Mouse (Mus musculus): ENCODE measurements at regions not wholly inside any gene's neighbourhood (a gene's known extent, or its start where the extent isn't known, plus 50 kb on each side); places are given as distances from the start of the nearest gene placed in this dataset.

DNA sequence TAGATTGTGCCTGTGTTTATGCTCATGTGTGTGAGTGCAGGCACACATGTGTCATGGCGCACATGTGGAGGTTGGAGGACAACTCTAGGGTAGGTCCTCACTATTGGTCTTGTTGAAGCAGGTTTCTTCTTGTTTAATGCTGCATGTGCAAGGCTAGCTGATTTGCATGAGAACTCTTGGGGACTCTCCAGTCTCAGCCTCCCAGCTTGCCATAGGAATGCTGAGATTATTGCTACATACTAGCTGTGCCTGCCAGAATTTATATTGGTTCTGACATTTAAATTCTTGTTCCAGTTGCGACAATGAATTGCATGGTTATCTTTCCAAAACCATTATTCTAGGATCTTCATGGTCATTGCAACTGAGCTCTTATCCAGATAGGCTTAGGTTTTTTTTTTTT lies 1168.5 kb downstream of the Sorcs3 start:
- Histone ChIP-seq H3K4me2 (ENCODE audit: low read depth, low read length) (no peak overlapping the region), H3K4me3 (ENCODE audit: low read length) (no peak overlapping the region), H3K27ac (ENCODE audit: low read length) (no peak overlapping the region), H3K9me3 (ENCODE audit: control insufficient read depth, low read length) (no peaks in the 10 kb centered on the region), H3K9ac (ENCODE audit: low read depth, low read length) (no peak overlapping the region), H3K27me3 (replicated peaks; ENCODE audit: control insufficient read depth, insufficient read depth, low read length) (no peaks in the 10 kb centered on the region), H3K4me1 (ENCODE audit: control insufficient read depth, insufficient read depth, low read length) (no peaks in the 10 kb centered on the region), H3K36me3 (ENCODE audit: control insufficient read depth, insufficient read depth, low read length) (no peaks in the 10 kb centered on the region)
- ATAC-seq = no peak
- 91% methylated on average over 2 of the region's 2 CpGs for WGBS

DNA sequence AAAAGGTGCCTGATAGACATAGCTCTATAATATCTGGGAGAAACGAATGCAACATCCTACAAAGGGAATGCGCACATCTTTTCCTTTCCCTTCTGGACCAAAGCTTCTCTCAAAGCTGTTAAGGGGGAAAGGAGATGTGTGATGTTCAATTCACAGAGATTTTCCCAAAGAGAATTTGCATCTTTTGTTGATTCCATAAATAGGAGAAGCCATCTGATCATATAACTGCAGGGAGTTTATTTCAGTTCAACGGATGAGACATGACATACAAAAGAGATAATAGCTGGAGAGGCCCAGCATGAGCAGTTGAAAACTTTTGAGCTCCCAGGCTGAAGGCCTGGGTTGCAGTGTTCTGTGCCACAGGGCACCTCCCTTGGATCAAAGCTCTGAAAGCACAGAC lies 1169.1 kb downstream of the Sorcs3 start:
- H3K27ac ChIP-seq (ENCODE audit: low read length) = no peak overlapping the region
- no peaks in the 10 kb centered on the region for H3K4me1 ChIP-seq (ENCODE audit: control insufficient read depth, insufficient read depth, low read length)
- ATAC-seq = no peak
- H3K9ac ChIP-seq (ENCODE audit: low read depth, low read length) = no peak overlapping the region
- WGBS = 91% methylated on average over 3 of the region's 3 CpGs
- H3K4me2 ChIP-seq (ENCODE audit: low read depth, low read length) = no peak overlapping the region
- no peaks in the 10 kb centered on the region for H3K27me3 ChIP-seq (replicated peaks; ENCODE audit: control insufficient read depth, insufficient read depth, low read length)
- no peak overlapping the region for H3K4me3 ChIP-seq (ENCODE audit: low read length)
- no peaks in the 10 kb centered on the region for H3K36me3 ChIP-seq (ENCODE audit: control insufficient read depth, insufficient read depth, low read length)
- no peaks in the 10 kb centered on the region for H3K9me3 ChIP-seq (ENCODE audit: control insufficient read depth, low read length)

DNA sequence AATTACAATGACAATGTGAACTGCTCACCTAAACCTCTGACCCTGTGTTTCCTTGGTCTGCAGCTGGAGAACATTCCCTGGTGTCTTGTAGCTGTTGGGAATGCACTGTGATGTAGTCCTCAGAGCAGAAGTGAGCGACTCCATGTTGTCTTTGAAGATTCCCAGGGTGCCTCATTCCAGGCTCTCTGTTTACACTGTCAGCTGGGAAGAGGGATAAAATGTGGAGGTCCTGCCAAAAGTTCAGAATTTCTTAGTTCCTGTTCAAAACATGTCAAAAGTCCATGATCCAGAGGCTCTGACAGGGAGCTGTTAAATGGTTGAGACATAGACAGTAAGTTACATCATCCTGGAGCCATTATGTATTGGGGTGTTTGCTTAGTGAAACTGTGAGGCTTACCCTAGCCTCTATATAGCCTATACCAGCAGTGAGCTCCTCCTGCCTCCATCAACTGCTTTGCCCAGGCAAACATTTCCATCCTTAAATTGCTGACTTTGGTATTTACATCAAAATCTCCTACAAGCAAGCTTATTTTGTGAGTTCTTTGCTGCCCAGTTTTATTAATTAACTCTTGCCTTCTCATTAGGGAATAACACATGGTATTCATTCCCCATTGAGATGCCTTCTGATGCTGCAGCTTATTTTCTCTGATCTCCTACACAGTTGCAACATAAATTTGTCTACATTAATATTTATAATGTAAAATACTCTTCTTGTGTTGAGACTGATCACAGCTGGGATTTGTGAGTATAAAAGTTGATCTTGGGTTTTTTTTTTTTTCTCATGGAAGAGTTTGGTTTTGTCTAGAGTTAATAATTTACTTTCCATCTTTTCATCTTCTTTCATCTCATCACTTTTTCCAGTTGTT lies 1170.2 kb downstream of the Sorcs3 start:
- H3K27me3 ChIP-seq (replicated peaks; ENCODE audit: control insufficient read depth, insufficient read depth, low read length) = no peaks in the 10 kb centered on the region
- H3K9ac ChIP-seq (ENCODE audit: low read depth, low read length) = no peak overlapping the region
- no peak overlapping the region for H3K4me3 ChIP-seq (ENCODE audit: low read length)
- ATAC-seq = no peak
- no peak overlapping the region for H3K27ac ChIP-seq (ENCODE audit: low read length)
- 48% methylated on average over 1 of the region's 1 CpGs for WGBS
- H3K4me2 ChIP-seq (ENCODE audit: low read depth, low read length) = no peak overlapping the region
- H3K4me1 ChIP-seq (ENCODE audit: control insufficient read depth, insufficient read depth, low read length) = no peaks in the 10 kb centered on the region
- no peaks in the 10 kb centered on the region for H3K9me3 ChIP-seq (ENCODE audit: control insufficient read depth, low read length)
- H3K36me3 ChIP-seq (ENCODE audit: control insufficient read depth, insufficient read depth, low read length) = no peaks in the 10 kb centered on the region

DNA sequence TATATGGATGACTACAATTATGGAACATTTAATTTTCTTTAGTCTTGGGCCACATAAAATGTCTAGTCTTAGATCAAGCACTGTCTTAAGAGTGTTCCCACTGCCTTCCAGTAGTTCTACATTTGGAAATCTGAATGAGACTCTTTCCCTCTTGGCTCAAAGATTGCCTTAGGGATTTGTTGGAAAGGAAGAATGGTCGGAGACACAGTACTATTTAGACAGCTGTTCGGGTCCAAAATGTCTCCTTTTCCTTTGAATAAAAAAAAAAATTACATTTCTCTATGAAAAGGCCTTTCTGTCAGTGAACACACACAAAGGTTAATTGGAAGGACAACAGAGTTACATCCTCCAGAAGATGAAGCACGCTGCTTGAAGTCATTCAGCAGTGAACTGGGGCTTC lies 1173.8 kb downstream of the Sorcs3 start:
- Histone ChIP-seq H3K27me3 (replicated peaks; ENCODE audit: control insufficient read depth, insufficient read depth, low read length) (no peaks in the 10 kb centered on the region), H3K4me1 (ENCODE audit: control insufficient read depth, insufficient read depth, low read length) (no peaks in the 10 kb centered on the region), H3K36me3 (ENCODE audit: control insufficient read depth, insufficient read depth, low read length) (no peaks in the 10 kb centered on the region), H3K27ac (ENCODE audit: low read length) (no peak overlapping the region), H3K9me3 (ENCODE audit: control insufficient read depth, low read length) (no peaks in the 10 kb centered on the region), H3K9ac (ENCODE audit: low read depth, low read length) (no peak overlapping the region), H3K4me2 (ENCODE audit: low read depth, low read length) (no peak overlapping the region), H3K4me3 (ENCODE audit: low read length) (no peak overlapping the region)
- no peak for ATAC-seq
- 73% methylated on average over 3 of the region's 3 CpGs for WGBS

DNA sequence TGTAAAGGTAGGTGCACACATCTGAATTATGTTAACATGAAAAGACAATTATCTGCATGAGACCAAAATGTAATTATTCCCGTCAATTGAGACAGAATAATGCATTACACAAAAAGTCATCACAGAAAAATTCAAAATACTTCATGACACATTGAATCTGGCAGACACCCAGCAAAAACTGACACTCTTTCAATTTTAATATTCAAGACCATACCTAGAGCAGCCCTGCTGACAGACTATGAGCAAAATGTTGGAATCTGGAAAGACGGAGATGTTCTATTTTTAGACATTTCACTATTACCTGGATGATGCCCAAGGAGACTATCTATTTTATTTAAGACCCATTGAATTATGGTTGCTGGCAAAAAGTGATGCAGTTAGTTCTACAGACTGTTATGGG lies 1190.4 kb downstream of the Sorcs3 start:
- 79% methylated on average over 2 of the region's 2 CpGs for WGBS
- no peak overlapping the region for H3K9ac ChIP-seq (ENCODE audit: low read depth, low read length)
- H3K4me1 ChIP-seq (ENCODE audit: control insufficient read depth, insufficient read depth, low read length) = no peaks in the 10 kb centered on the region
- H3K4me3 ChIP-seq (ENCODE audit: low read length) = no peak overlapping the region
- no peaks in the 10 kb centered on the region for H3K9me3 ChIP-seq (ENCODE audit: control insufficient read depth, low read length)
- ATAC-seq = no peak
- no peaks in the 10 kb centered on the region for H3K36me3 ChIP-seq (ENCODE audit: control insufficient read depth, insufficient read depth, low read length)
- no peak overlapping the region for H3K27ac ChIP-seq (ENCODE audit: low read length)
- no peaks in the 10 kb centered on the region for H3K27me3 ChIP-seq (replicated peaks; ENCODE audit: control insufficient read depth, insufficient read depth, low read length)
- no peak overlapping the region for H3K4me2 ChIP-seq (ENCODE audit: low read depth, low read length)

DNA sequence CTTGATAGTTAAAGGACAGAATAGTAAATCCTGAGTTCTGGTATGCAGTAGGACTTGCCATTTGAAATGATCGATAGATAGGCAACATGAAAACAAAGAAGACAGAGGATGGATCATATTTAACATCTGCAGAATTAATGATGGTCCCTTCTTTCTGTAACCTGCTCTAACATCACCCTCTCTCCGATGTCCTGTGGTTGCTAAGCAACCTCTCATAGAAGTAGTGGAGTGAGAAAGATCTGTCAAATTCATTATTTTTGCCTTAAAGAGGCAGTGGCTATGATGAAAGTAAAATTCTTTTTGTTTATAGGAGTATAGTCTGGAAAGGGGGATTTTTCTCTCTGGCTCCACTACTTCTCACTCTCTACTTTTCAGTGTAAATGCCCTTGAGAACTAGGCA lies 1209.5 kb downstream of the Sorcs3 start:
- ATAC-seq = no peak
- no peaks in the 10 kb centered on the region for H3K36me3 ChIP-seq (ENCODE audit: control insufficient read depth, insufficient read depth, low read length)
- H3K4me3 ChIP-seq (ENCODE audit: low read length) = no peak overlapping the region
- H3K4me2 ChIP-seq (ENCODE audit: low read depth, low read length) = no peak overlapping the region
- WGBS = 68% methylated on average over 2 of the region's 2 CpGs
- H3K27ac ChIP-seq (ENCODE audit: low read length) = no peak overlapping the region
- H3K4me1 ChIP-seq (ENCODE audit: control insufficient read depth, insufficient read depth, low read length) = no peaks in the 10 kb centered on the region
- H3K9ac ChIP-seq (ENCODE audit: low read depth, low read length) = no peak overlapping the region
- H3K9me3 ChIP-seq (ENCODE audit: control insufficient read depth, low read length) = no peaks in the 10 kb centered on the region
- H3K27me3 ChIP-seq (replicated peaks; ENCODE audit: control insufficient read depth, insufficient read depth, low read length) = no peaks in the 10 kb centered on the region

DNA sequence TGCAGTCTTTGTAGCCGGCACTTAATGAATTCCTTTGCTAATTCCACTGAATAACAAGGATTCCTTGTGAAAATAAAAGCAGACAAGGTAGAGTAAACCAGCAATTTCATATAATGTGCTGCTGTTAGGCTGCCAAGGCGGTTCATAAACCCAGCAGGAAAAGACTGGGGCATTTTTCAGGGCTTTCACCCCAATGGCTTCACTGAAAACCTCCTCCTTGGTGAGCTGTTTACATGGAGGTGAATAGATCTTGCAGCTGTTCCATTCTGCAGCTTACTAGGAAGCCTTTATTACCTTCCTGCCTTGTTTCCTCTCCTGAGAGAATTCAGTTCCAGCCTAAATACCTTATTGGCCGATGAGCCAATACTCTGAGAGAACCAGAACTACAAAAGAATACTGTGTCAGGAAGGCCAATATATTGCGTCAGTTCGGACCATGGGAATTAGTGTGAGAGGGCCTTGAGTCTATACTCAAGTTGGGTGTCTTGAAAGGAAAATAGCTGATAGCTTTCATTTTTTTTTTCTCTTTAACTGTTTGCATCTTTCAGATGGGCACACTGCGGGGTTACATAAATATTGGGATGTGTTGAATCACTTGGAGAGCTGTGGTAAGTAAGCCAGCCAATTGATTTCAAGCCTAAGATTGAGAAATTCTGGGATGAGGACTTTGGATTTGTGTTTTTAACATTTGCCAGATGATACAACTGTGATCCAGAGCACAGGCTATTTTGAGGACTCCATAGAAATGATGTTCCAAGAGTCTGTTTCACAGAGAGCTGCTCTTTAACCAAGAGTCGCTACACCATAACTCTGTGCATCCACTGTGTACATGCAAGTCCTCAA lies 1217.5 kb downstream of the Sorcs3 start:
- Histone ChIP-seq H3K27me3 (replicated peaks; ENCODE audit: control insufficient read depth, insufficient read depth, low read length) (no peaks in the 10 kb centered on the region), H3K4me2 (ENCODE audit: low read depth, low read length) (no peak overlapping the region), H3K9ac (ENCODE audit: low read depth, low read length) (no peak overlapping the region), H3K36me3 (ENCODE audit: control insufficient read depth, insufficient read depth, low read length) (no peaks in the 10 kb centered on the region), H3K4me1 (ENCODE audit: control insufficient read depth, insufficient read depth, low read length) (no peaks in the 10 kb centered on the region), H3K4me3 (ENCODE audit: low read length) (no peak overlapping the region), H3K9me3 (ENCODE audit: control insufficient read depth, low read length) (no peaks in the 10 kb centered on the region), H3K27ac (ENCODE audit: low read length) (no peak overlapping the region)
- WGBS = 76% methylated on average over 7 of the region's 7 CpGs
- ATAC-seq = no peak

All from intestine, embryonic 16.5 days (tissue).